8 mouse cellular contexts compared by ENCODE assay signal in the genomic region with DNA sequence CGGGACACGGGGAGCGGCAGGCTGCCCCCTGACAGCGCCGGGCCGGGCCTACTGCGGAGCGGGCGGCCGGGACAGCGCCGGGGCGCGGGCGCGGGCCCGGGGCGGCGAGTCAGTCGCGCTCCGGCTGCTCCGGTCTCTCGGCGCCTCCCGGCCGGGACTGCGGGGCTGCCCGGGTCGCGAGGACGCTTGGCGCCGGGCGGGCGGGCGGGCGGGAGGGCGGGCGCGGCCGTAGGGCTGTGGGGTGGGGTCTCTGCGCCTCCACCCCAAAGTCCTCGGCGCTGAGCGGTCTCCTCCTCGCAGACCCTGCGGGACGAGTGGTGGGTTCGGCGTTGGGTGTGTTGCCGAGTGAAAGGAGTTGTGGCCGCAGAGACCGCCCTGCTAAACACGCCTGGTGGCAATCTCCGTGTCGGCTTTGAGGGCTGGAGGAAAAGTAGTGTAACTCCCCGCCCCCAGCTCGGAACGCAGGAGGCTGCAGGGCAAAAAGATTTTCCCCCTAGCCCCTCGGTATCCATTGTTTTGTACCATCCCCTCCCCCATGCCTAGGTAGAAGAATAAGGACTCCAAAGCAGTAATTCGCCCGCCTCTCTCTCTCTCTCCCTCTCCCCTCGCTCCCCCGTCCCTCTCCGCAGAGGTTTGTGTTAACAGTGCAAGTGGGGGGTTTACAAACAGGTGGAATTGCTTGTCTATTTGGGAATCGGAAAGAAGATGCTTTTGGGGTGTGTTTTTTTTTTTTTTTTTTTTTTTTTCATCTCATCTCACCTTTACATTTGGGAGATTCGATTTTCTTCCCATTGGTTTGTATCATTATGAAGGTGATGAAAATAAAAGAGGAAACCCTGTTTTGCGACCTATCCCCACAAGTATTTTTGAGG. TPM values are rescaled to one million over a fixed set of nuclear protein-coding genes. Genes with fewer than 3 reads are reported as not detected.
A peak's percentile ranks its signal among the peaks of the same experiment; 100 is the strongest.
DNase-seq lines count a peak whose midpoint lies in the region; ATAC-seq and TF ChIP-seq lines count a peak whose summit lies in the region.

No protein-coding gene starts in this region.

- H3K27ac ChIP-seq in intestine, embryonic 15.5 days, result peak overlapping the region; percentile 96
- peak overlapping the region; percentile 98 for H3K27ac ChIP-seq in stomach, postnatal 0 days (replicated peaks)

- no peak for TF ChIP-seq CTCF in stomach, postnatal 0 days (IDR thresholded peaks at IDR 0.05; ENCODE audit: low read depth)

- no peaks in the 10 kb centered on the region for H3K36me3 ChIP-seq in intestine, embryonic 15.5 days
- no peaks in the 10 kb centered on the region for H3K36me3 ChIP-seq in stomach, postnatal 0 days (ENCODE audit: control insufficient read depth, insufficient read depth, low read length)

- no peak for TF ChIP-seq EP300 in stomach, postnatal 0 days (optimal IDR thresholded peaks at IDR 0.05)

- H3K9me3 ChIP-seq in intestine, embryonic 15.5 days, result no peaks in the 10 kb centered on the region
- H3K9me3 ChIP-seq in stomach, postnatal 0 days (ENCODE audit: control insufficient read depth, low read length), result no peaks in the 10 kb centered on the region

- no peak; the same call in none of the 2 replicates for ATAC-seq in intestine, embryonic 15.5 days
- no peak for ATAC-seq in stomach, postnatal 0 days (ENCODE audit: low FRiP score, low TSS enrichment)

- intact Hi-C loops in gastrocnemius, postnatal 36 days (cut with DNase I), result no loop called here

- 2% methylated on average over 50 of the region's 69 CpGs for WGBS in intestine, embryonic 15.5 days
- under 1% methylated on average over 53 of the region's 69 CpGs for WGBS in stomach, postnatal 0 days

- H3K4me1 ChIP-seq in intestine, embryonic 15.5 days (replicated peaks), result peaks cover 6% of the 10 kb centered on the region; the same call in 1 of the 2 replicates
- H3K4me1 ChIP-seq in stomach, postnatal 0 days (replicated peaks; ENCODE audit: control insufficient read depth, insufficient read depth), result peaks cover 2% of the 10 kb centered on the region; the same call in 1 of the 2 replicates

- H3K27me3 ChIP-seq in intestine, embryonic 15.5 days (replicated peaks), result no peaks in the 10 kb centered on the region
- no peaks in the 10 kb centered on the region for H3K27me3 ChIP-seq in stomach, postnatal 0 days (ENCODE audit: control insufficient read depth, insufficient read depth, low read length)

- H3K4me3 ChIP-seq in intestine, embryonic 15.5 days (replicated peaks), result peak overlapping the region; percentile 99
- peak overlapping the region; percentile 91 for H3K4me3 ChIP-seq in stomach, postnatal 0 days (ENCODE audit: low read depth, low read length)

- DNase-seq in layer of hippocampus, adult 11-12 months (ENCODE audit: low spot score), result peak; percentile 40
- DNase-seq in layer of hippocampus, adult 9-10 months (ENCODE audit: low spot score), result no peak
- DNase-seq in embryo, embryonic 10 days (ENCODE audit: low spot score), result peak; percentile 76
- DNase-seq in gastrocnemius, postnatal 36 days, result peak; percentile 13 to 37
- peak; percentile 68 for DNase-seq in liver
- DNase-seq in natural killer cell, adult 2 months (ENCODE audit: low spot score in 2 of 2), result peak; percentile 26 to 34
- DNase-seq in stomach, postnatal 0 days (ENCODE audit: low spot score), result peak; percentile 71

- peak overlapping the region; percentile 74 for H3K4me2 ChIP-seq in intestine, embryonic 15.5 days (replicated peaks)
- H3K4me2 ChIP-seq in stomach, postnatal 0 days (replicated peaks; ENCODE audit: low read depth), result peak overlapping the region; percentile 75

- H3K9ac ChIP-seq in intestine, embryonic 15.5 days, result peak overlapping the region; percentile 92
- peak overlapping the region; percentile 96 for H3K9ac ChIP-seq in stomach, postnatal 0 days (ENCODE audit: low read length)

RNA-seq across cellular contexts. Expression of gene Bbip1, which starts 1.0 kb away (rescaled TPM):
- total RNA-seq in gastrocnemius, postnatal 36 days (2021), result 10 to 100 TPM; 31.2 to 32.1 TPM
- 73.3 and 79.2 TPM in 2 replicates for polyA plus RNA-seq in intestine, embryonic 15.5 days (2015; fragmentation: Nextera tagmentation; extraction: Ambion mirVana)
- 48.7 and 52.8 TPM in 2 replicates for polyA plus RNA-seq in stomach, postnatal 0 days (2015; fragmentation: Nextera tagmentation; extraction: Ambion mirVana)

RNA-seq across cellular contexts. Expression of gene Shoc2, which starts 1.3 kb away (rescaled TPM):
- 10 to 100 TPM; 20.6 to 22.9 TPM for total RNA-seq in gastrocnemius, postnatal 36 days (2021)
- polyA plus RNA-seq in intestine, embryonic 15.5 days (2015; fragmentation: Nextera tagmentation; extraction: Ambion mirVana), result 37.5 and 42.9 TPM in 2 replicates
- 31.7 and 33.9 TPM in 2 replicates for polyA plus RNA-seq in stomach, postnatal 0 days (2015; fragmentation: Nextera tagmentation; extraction: Ambion mirVana)

RNA-seq across cellular contexts. Expression of gene Pdcd4, which starts 53.4 kb away (rescaled TPM):
- total RNA-seq in gastrocnemius, postnatal 36 days (2021), result 10 to 100 TPM; 13.6 to 15.8 TPM
- polyA plus RNA-seq in intestine, embryonic 15.5 days (2015; fragmentation: Nextera tagmentation; extraction: Ambion mirVana), result 65.1 and 73.7 TPM in 2 replicates
- polyA plus RNA-seq in stomach, postnatal 0 days (2015; fragmentation: Nextera tagmentation; extraction: Ambion mirVana), result 204 and 217 TPM in 2 replicates
